Mouse (Mus musculus): ENCODE measurements around the gene Yif1a. TPM values are rescaled to one million over a fixed set of nuclear protein-coding genes. Genes with fewer than 3 reads are reported as not detected.

The Yif1a gene
- polyA plus RNA-seq, 1 experiment from 2014 or later: 198 TPM

GRCm38 (mm10) chr19:5122492-5122891 lies 34.2 kb downstream of the Yif1a start:
- 77% methylated on average over 10 of the region's 10 CpGs for WGBS
- no peaks in the 10 kb centered on the region for H3K9me3 ChIP-seq (ENCODE audit: control insufficient read depth)
- H3K4me1 ChIP-seq (replicated peaks; ENCODE audit: control insufficient read depth, insufficient read depth, low read length): no peaks in the 10 kb centered on the region
- no peak for ATAC-seq
- no peak overlapping the region for H3K4me3 ChIP-seq (ENCODE audit: low read depth, low read length)
- no peak for TF ChIP-seq CTCF (IDR thresholded peaks at IDR 0.05; ENCODE audit: low read depth)
- H3K9ac ChIP-seq (ENCODE audit: low read depth, low read length): no peak overlapping the region
- no peak overlapping the region for H3K4me2 ChIP-seq (replicated peaks; ENCODE audit: low read depth)
- H3K27me3 ChIP-seq (replicated peaks; ENCODE audit: control insufficient read depth, insufficient read depth, low read length): no peaks in the 10 kb centered on the region
- H3K27ac ChIP-seq (ENCODE audit: low read depth, low read length): no peak overlapping the region
- H3K36me3 ChIP-seq (ENCODE audit: control insufficient read depth, insufficient read depth): no peaks in the 10 kb centered on the region

GRCm38 (mm10) chr19:5123241-5123640 lies 34.9 kb downstream of the Yif1a start:
- H3K27me3 ChIP-seq (replicated peaks; ENCODE audit: control insufficient read depth, insufficient read depth, low read length): no peaks in the 10 kb centered on the region

GRCm38 (mm10) chr19:5124055-5124614 lies 35.8 kb downstream of the Yif1a start:
- no peak overlapping the region for H3K9ac ChIP-seq (ENCODE audit: low read depth, low read length)
- no peak for TF ChIP-seq CTCF (IDR thresholded peaks at IDR 0.05; ENCODE audit: low read depth)
- no peak overlapping the region for H3K27ac ChIP-seq (ENCODE audit: low read depth, low read length)
- H3K4me2 ChIP-seq (replicated peaks; ENCODE audit: low read depth): no peak overlapping the region
- no peak overlapping the region for H3K4me3 ChIP-seq (ENCODE audit: low read depth, low read length)
- no peaks in the 10 kb centered on the region for H3K36me3 ChIP-seq (ENCODE audit: control insufficient read depth, insufficient read depth)
- ATAC-seq: no peak
- WGBS: 59% methylated on average over 7 of the region's 7 CpGs
- no peaks in the 10 kb centered on the region for H3K4me1 ChIP-seq (replicated peaks; ENCODE audit: control insufficient read depth, insufficient read depth, low read length)
- no peaks in the 10 kb centered on the region for H3K9me3 ChIP-seq (ENCODE audit: control insufficient read depth)
- H3K27me3 ChIP-seq (replicated peaks; ENCODE audit: control insufficient read depth, insufficient read depth, low read length): no peaks in the 10 kb centered on the region

More at GRCm38 (mm10) chr19:5123241-5123640, 34.9 kb downstream of the Yif1a start:
- H3K9me3 ChIP-seq (ENCODE audit: control insufficient read depth): no peaks in the 10 kb centered on the region
- 90% methylated on average over 3 of the region's 3 CpGs for WGBS
- no peaks in the 10 kb centered on the region for H3K36me3 ChIP-seq (ENCODE audit: control insufficient read depth, insufficient read depth)
- H3K4me1 ChIP-seq (replicated peaks; ENCODE audit: control insufficient read depth, insufficient read depth, low read length): no peaks in the 10 kb centered on the region
- H3K4me2 ChIP-seq (replicated peaks; ENCODE audit: low read depth): no peak overlapping the region
- no peak for ATAC-seq
- TF ChIP-seq CTCF (IDR thresholded peaks at IDR 0.05; ENCODE audit: low read depth): no peak
- no peak overlapping the region for H3K27ac ChIP-seq (ENCODE audit: low read depth, low read length)
- H3K9ac ChIP-seq (ENCODE audit: low read depth, low read length): no peak overlapping the region
- no peak overlapping the region for H3K4me3 ChIP-seq (ENCODE audit: low read depth, low read length)

GRCm38 (mm10) chr19:5129770-5130169 lies 41.4 kb downstream of the Yif1a start:
- H3K9me3 ChIP-seq (ENCODE audit: control insufficient read depth): no peaks in the 10 kb centered on the region
- no peak overlapping the region for H3K27ac ChIP-seq (ENCODE audit: low read depth, low read length)
- no peak for ATAC-seq
- peak; percentile 55 for TF ChIP-seq CTCF (IDR thresholded peaks at IDR 0.05; ENCODE audit: low read depth)
- H3K36me3 ChIP-seq (ENCODE audit: control insufficient read depth, insufficient read depth): peaks cover 12% of the 10 kb centered on the region
- 44% methylated on average over 1 of the region's 1 CpGs for WGBS
- H3K4me1 ChIP-seq (replicated peaks; ENCODE audit: control insufficient read depth, insufficient read depth, low read length): no peaks in the 10 kb centered on the region
- H3K9ac ChIP-seq (ENCODE audit: low read depth, low read length): no peak overlapping the region
- no peaks in the 10 kb centered on the region for H3K27me3 ChIP-seq (replicated peaks; ENCODE audit: control insufficient read depth, insufficient read depth, low read length)
- no peak overlapping the region for H3K4me3 ChIP-seq (ENCODE audit: low read depth, low read length)
- H3K4me2 ChIP-seq (replicated peaks; ENCODE audit: low read depth): no peak overlapping the region

- no peak overlapping the region for H3K27ac ChIP-seq (ENCODE audit: low read depth, low read length)
- no peak overlapping the region for H3K4me2 ChIP-seq (replicated peaks; ENCODE audit: low read depth)
- H3K9ac ChIP-seq (ENCODE audit: low read depth, low read length): no peak overlapping the region
- peaks cover 18% of the 10 kb centered on the region for H3K36me3 ChIP-seq (ENCODE audit: control insufficient read depth, insufficient read depth)
- peak; percentile 63 for ATAC-seq
- no peaks in the 10 kb centered on the region for H3K9me3 ChIP-seq (ENCODE audit: control insufficient read depth)
- TF ChIP-seq CTCF (IDR thresholded peaks at IDR 0.05; ENCODE audit: low read depth): no peak
- no peak overlapping the region for H3K4me3 ChIP-seq (ENCODE audit: low read depth, low read length)
- WGBS: 54% methylated on average over 4 of the region's 4 CpGs
- no peaks in the 10 kb centered on the region for H3K27me3 ChIP-seq (replicated peaks; ENCODE audit: control insufficient read depth, insufficient read depth, low read length)
- no peaks in the 10 kb centered on the region for H3K4me1 ChIP-seq (replicated peaks; ENCODE audit: control insufficient read depth, insufficient read depth, low read length)
Observed at GRCm38 (mm10) chr19:5131237-5131636, 42.9 kb downstream of the Yif1a start.

GRCm38 (mm10) chr19:5139640-5140039 lies 51.3 kb downstream of the Yif1a start:
- no peak overlapping the region for H3K4me3 ChIP-seq (ENCODE audit: low read depth, low read length)
- H3K9me3 ChIP-seq (ENCODE audit: control insufficient read depth): no peaks in the 10 kb centered on the region
- H3K36me3 ChIP-seq (ENCODE audit: control insufficient read depth, insufficient read depth): peaks cover 24% of the 10 kb centered on the region
- H3K4me1 ChIP-seq (replicated peaks; ENCODE audit: control insufficient read depth, insufficient read depth, low read length): no peaks in the 10 kb centered on the region
- H3K27me3 ChIP-seq (replicated peaks; ENCODE audit: control insufficient read depth, insufficient read depth, low read length): no peaks in the 10 kb centered on the region
- no peak overlapping the region for H3K4me2 ChIP-seq (replicated peaks; ENCODE audit: low read depth)
- no peak overlapping the region for H3K27ac ChIP-seq (ENCODE audit: low read depth, low read length)
- no peak overlapping the region for H3K9ac ChIP-seq (ENCODE audit: low read depth, low read length)
- no peak for ATAC-seq
- peak; percentile 80 for TF ChIP-seq CTCF (IDR thresholded peaks at IDR 0.05; ENCODE audit: low read depth)
- WGBS: 5% methylated on average over 2 of the region's 2 CpGs

Other genes with a start within 250 kb of the Yif1a start
- 44.9 and 46.3 TPM in 2 replicates for gene Ccs, start 249.2 kb upstream of the Yif1a start, polyA plus RNA-seq (2015; fragmentation: Nextera tagmentation; extraction: Ambion mirVana)
- not detected in 2 replicates for gene Ccdc87, start 249.2 kb upstream of the Yif1a start, polyA plus RNA-seq (2015; fragmentation: Nextera tagmentation; extraction: Ambion mirVana)
- gene Ctsf, start 233.4 kb upstream of the Yif1a start, polyA plus RNA-seq (2015; fragmentation: Nextera tagmentation; extraction: Ambion mirVana): 15.6 and 16.4 TPM in 2 replicates
- gene Actn3, start 210.6 kb upstream of the Yif1a start, polyA plus RNA-seq (2015; fragmentation: Nextera tagmentation; extraction: Ambion mirVana): 0.47 and 0.56 TPM in 2 replicates
- gene Zdhhc24, start 209.9 kb upstream of the Yif1a start, polyA plus RNA-seq (2015; fragmentation: Nextera tagmentation; extraction: Ambion mirVana): 7.6 and 9.1 TPM in 2 replicates
- 0.60 and 0.98 TPM in 2 replicates for gene Bbs1, start 181.9 kb upstream of the Yif1a start, polyA plus RNA-seq (2015; fragmentation: Nextera tagmentation; extraction: Ambion mirVana)
- gene Dpp3, start 160.3 kb upstream of the Yif1a start, polyA plus RNA-seq (2015; fragmentation: Nextera tagmentation; extraction: Ambion mirVana): 59.2 and 60.0 TPM in 2 replicates
- 0.46 and 0.89 TPM in 2 replicates for gene Peli3, start 145.4 kb upstream of the Yif1a start, polyA plus RNA-seq (2015; fragmentation: Nextera tagmentation; extraction: Ambion mirVana)
- 73.7 and 78.1 TPM in 2 replicates for gene Mrpl11, start 126.4 kb upstream of the Yif1a start, polyA plus RNA-seq (2015; fragmentation: Nextera tagmentation; extraction: Ambion mirVana)
- gene Npas4, start 98.2 kb upstream of the Yif1a start, polyA plus RNA-seq (2015; fragmentation: Nextera tagmentation; extraction: Ambion mirVana): 0.09 and 0.12 TPM in 2 replicates
- 1.3 and 1.8 TPM in 2 replicates for gene Slc29a2, start 64.7 kb upstream of the Yif1a start, polyA plus RNA-seq (2015; fragmentation: Nextera tagmentation; extraction: Ambion mirVana)
- 16.2 and 17.9 TPM in 2 replicates for gene B4gat1, start 49.7 kb upstream of the Yif1a start, polyA plus RNA-seq (2015; fragmentation: Nextera tagmentation; extraction: Ambion mirVana)
- gene AC124502.3, start 49.6 kb upstream of the Yif1a start, polyA plus RNA-seq (2015; fragmentation: Nextera tagmentation; extraction: Ambion mirVana): 0.56 TPM in 1 of 2 replicates, not detected in the other
- gene Brms1, start 47.2 kb upstream of the Yif1a start, polyA plus RNA-seq (2015; fragmentation: Nextera tagmentation; extraction: Ambion mirVana): 33.2 and 33.4 TPM in 2 replicates
- gene Rin1, start 38.1 kb upstream of the Yif1a start, polyA plus RNA-seq (2015; fragmentation: Nextera tagmentation; extraction: Ambion mirVana): 0.77 and 0.78 TPM in 2 replicates
- 19.9 and 23.0 TPM in 2 replicates for gene Cd248, start 20.5 kb upstream of the Yif1a start, polyA plus RNA-seq (2015; fragmentation: Nextera tagmentation; extraction: Ambion mirVana)
- gene Tmem151a, start 3.0 kb upstream of the Yif1a start, polyA plus RNA-seq (2015; fragmentation: Nextera tagmentation; extraction: Ambion mirVana): 4.0 TPM in 2 replicates
- gene Cnih2, start 10.0 kb downstream of the Yif1a start, polyA plus RNA-seq (2015; fragmentation: Nextera tagmentation; extraction: Ambion mirVana): 5.6 and 5.8 TPM in 2 replicates
- 185 TPM in 2 replicates for gene Rab1b, start 18.5 kb downstream of the Yif1a start, polyA plus RNA-seq (2015; fragmentation: Nextera tagmentation; extraction: Ambion mirVana)
- 8.0 and 9.1 TPM in 2 replicates for gene Klc2, start 30.0 kb downstream of the Yif1a start, polyA plus RNA-seq (2015; fragmentation: Nextera tagmentation; extraction: Ambion mirVana)
- gene Pacs1, start 184.6 kb downstream of the Yif1a start, polyA plus RNA-seq (2015; fragmentation: Nextera tagmentation; extraction: Ambion mirVana): 6.2 and 6.6 TPM in 2 replicates
- gene Sf3b2, start 206.9 kb downstream of the Yif1a start, polyA plus RNA-seq (2015; fragmentation: Nextera tagmentation; extraction: Ambion mirVana): 160 and 172 TPM in 2 replicates
- gene Gal3st3, start 209.8 kb downstream of the Yif1a start, polyA plus RNA-seq (2015; fragmentation: Nextera tagmentation; extraction: Ambion mirVana): 0.55 and 0.67 TPM in 2 replicates
- gene Catsper1, start 247.2 kb downstream of the Yif1a start, polyA plus RNA-seq (2015; fragmentation: Nextera tagmentation; extraction: Ambion mirVana): not detected in 2 replicates